Mouse (Mus musculus): Measurements from ENCODE around the gene Teddm3. TPM values are rescaled to one million over a fixed set of nuclear protein-coding genes. Genes with fewer than 3 reads are reported as not detected.

Gene Teddm3
- not detected for polyA plus RNA-seq (2014; fragmentation: Illumina TruSeq; extraction: RNeasy Lipid Tissue Mini Kit (QIAGEN cat#74804))

GRCm38 (mm10) chr16:21153900-21154299, at the start of gene Teddm3:
Teddm3 (minus strand) TSS chr16:21154000.

Other genes starting within 250 kb of the Teddm3 start
- gene Ephb3, start 50.8 kb upstream of the Teddm3 start, polyA plus RNA-seq (2014; fragmentation: Illumina TruSeq; extraction: RNeasy Lipid Tissue Mini Kit (QIAGEN cat#74804)), result not detected